Mouse (Mus musculus) ES-E14 (cell line): ENCODE data around the gene Nfx1. TPM values are rescaled to one million over a fixed set of nuclear protein-coding genes. Genes with fewer than 3 reads are reported as not detected.

Experiments
- DNase-seq: peaks from one replicate; pipeline ENCODE4 v3.0.0-alpha.2; 2013; ENCODE audit warnings: low read depth, low spot score
- H3K27ac ChIP-seq: 2 replicates; pipeline ENCODE4 v1.5.1; 2012; ENCODE audit warnings: low read depth, mild to moderate bottlenecking, low read length, moderate library complexity, mixed read lengths; ENCODE audit not compliant: poor library complexity, insufficient read depth, severe bottlenecking
- H3K36me3 ChIP-seq: 2 replicates; pipeline ENCODE4 v1.6.1; 2012; ENCODE audit warnings: mild to moderate bottlenecking, low read length, moderate library complexity, mixed read lengths; ENCODE audit not compliant: control insufficient read depth, poor library complexity, insufficient read depth, severe bottlenecking
- H3K4me1 ChIP-seq, 2 experiments: fragments of 150-350 bp in 1 of 2; sonication (generic) in 1 of 2; 2 replicates each; pipeline ENCODE4 v1.6.1; 2012; ENCODE audit warnings: low read length in 2 of 2, mild to moderate bottlenecking in 1 of 2, mixed read lengths in 1 of 2; ENCODE audit not compliant: control insufficient read depth in 2 of 2, insufficient read depth in 2 of 2, poor library complexity in 1 of 2
- H3K4me3 ChIP-seq, 2 experiments: fragments of 150-350 bp in 1 of 2; sonication (generic) in 1 of 2; 2 replicates each; pipeline ENCODE4 v1.5.1; 2012; ENCODE audit warnings: low read length in 2 of 2, low read depth in 1 of 2, mild to moderate bottlenecking in 1 of 2, mixed read lengths in 1 of 2; ENCODE audit not compliant: insufficient read depth in 1 of 2, poor library complexity in 1 of 2, severe bottlenecking in 1 of 2
- H3K9ac ChIP-seq: 2 replicates; pipeline ENCODE4 v1.6.1; 2012; ENCODE audit warnings: low read depth, mild to moderate bottlenecking, low read length, mixed read lengths; ENCODE audit not compliant: poor library complexity, insufficient read depth, severe bottlenecking
- H3K9me3 ChIP-seq: fragments of 150-350 bp; sonication (generic); 2 replicates; pipeline ENCODE4 v1.6.1; 2012; ENCODE audit warnings: low read depth, mild to moderate bottlenecking, low read length; ENCODE audit not compliant: control insufficient read depth, insufficient read depth
- CHD2 ChIP-seq: IDR thresholded peaks from 2 replicates; pipeline ENCODE4 v1.6.1; 2014; ENCODE audit warnings: mild to moderate bottlenecking, low read depth, low read length, inconsistent platforms
- HCFC1 ChIP-seq: IDR thresholded peaks from 2 replicates; pipeline ENCODE4 v1.6.1; 2012; ENCODE audit warnings: low read length, inconsistent platforms, borderline replicate concordance; ENCODE audit not compliant: insufficient read depth
- MAFK ChIP-seq: IDR thresholded peaks from 2 replicates; pipeline ENCODE4 v1.6.1; 2014; ENCODE audit warnings: mild to moderate bottlenecking, low read depth, low read length, inconsistent platforms; ENCODE audit not compliant: insufficient read depth
- ZC3H11A ChIP-seq: IDR thresholded peaks from 2 replicates; pipeline ENCODE4 v1.6.1; 2012; ENCODE audit warnings: low read depth, mild to moderate bottlenecking, inconsistent platforms, low read length, borderline replicate concordance
- ZNF384 ChIP-seq: IDR thresholded peaks from 2 replicates; pipeline ENCODE4 v1.6.1; 2012; ENCODE audit warnings: low read depth, low read length, inconsistent platforms
- in situ Hi-C, 2 experiments: fragments of 600-800 bp; cut with MboI; formaldehyde crosslinking; loops; one replicate each; pipeline ENCODE4 v1.15.1; 2025; ENCODE audit warnings: low sequenced_read_pairs in 2 of 2, inconsistent platforms in 1 of 2; ENCODE audit not compliant: unreplicated experiment in 2 of 2
- total RNA-seq: library from RNA; depleted of rRNA; stranded (reverse); fragments of 300-350 nt; gene quantifications from 2 replicates; pipeline ENCODE4 v1.2.3, GENCODE M21; 2012

Gene Nfx1
- total RNA-seq, 1 experiment: 71.7 TPM

DNA sequence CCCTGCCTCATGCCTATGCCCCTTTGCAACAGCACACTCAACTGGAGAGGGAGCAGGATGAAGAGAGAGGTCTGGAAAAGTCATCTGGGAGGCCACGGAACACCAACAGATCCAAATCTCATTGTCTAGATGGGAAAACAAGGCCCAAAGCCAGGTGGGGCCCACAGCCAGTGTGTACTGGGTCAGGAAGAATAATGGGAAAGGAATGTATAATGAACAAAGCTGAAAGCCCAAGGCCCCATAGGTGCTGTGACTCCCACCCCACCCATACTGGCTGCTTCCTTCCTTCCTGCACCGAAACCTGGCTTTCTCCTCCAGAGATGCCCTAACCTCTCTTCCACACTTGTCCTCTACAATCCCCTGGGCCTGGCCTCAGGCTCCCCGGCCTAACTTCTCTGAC lies 60.5 kb downstream of the Nfx1 start:
- H3K9me3 ChIP-seq: no peaks in the 10 kb centered on the region
- no peak for DNase-seq
- H3K36me3 ChIP-seq: peaks cover 6% of the 10 kb centered on the region; the same call in 1 of the 2 replicates
- no peak overlapping the region for H3K4me3 ChIP-seq
- H3K4me1 ChIP-seq: peaks cover 0 to 19% of the 10 kb centered on the region in 2 experiments; a peak in 2 of 4 replicates
- no peak overlapping the region for H3K9ac ChIP-seq
- no peak for TF ChIP-seq ZNF384
- TF ChIP-seq MAFK: no peak
- TF ChIP-seq ZC3H11A: no peak
- no peak for TF ChIP-seq HCFC1
- no peak for TF ChIP-seq CHD2
- in situ Hi-C loops: no loop called here
- no peak overlapping the region for H3K27ac ChIP-seq

- Histone ChIP-seq H3K27ac (no peak overlapping the region), H3K4me1 (peaks cover 0 to 4% of the 10 kb centered on the region in 2 experiments; a peak in 1 of 4 replicates), H3K36me3 (no peaks in the 10 kb centered on the region), H3K4me3 (no peak overlapping the region), H3K9ac (no peak overlapping the region), H3K9me3 (no peaks in the 10 kb centered on the region)
- in situ Hi-C loops: no loop called here
- TF ChIP-seq CHD2 (no peak), ZC3H11A (no peak), HCFC1 (no peak), ZNF384 (no peak), MAFK (no peak)
- DNase-seq: no peak
Measured at GRCm38 (mm10) chr4:41037942-41038341, 67.2 kb downstream of the Nfx1 start.

- TF ChIP-seq MAFK (no peak), ZNF384 (no peak), CHD2 (no peak), ZC3H11A (no peak), HCFC1 (no peak)
- H3K36me3 ChIP-seq: no peaks in the 10 kb centered on the region
- no peak overlapping the region for H3K4me3 ChIP-seq
- H3K27ac ChIP-seq: no peak overlapping the region
- no peaks in the 10 kb centered on the region for H3K9me3 ChIP-seq
- in situ Hi-C loops: no loop called here
- H3K9ac ChIP-seq: no peak overlapping the region
- DNase-seq: no peak
- peaks cover 0 to 4% of the 10 kb centered on the region in 2 experiments; a peak in 1 of 4 replicates for H3K4me1 ChIP-seq
Measured at GRCm38 (mm10) chr4:41040983-41041382, 70.3 kb downstream of the Nfx1 start.

DNA sequence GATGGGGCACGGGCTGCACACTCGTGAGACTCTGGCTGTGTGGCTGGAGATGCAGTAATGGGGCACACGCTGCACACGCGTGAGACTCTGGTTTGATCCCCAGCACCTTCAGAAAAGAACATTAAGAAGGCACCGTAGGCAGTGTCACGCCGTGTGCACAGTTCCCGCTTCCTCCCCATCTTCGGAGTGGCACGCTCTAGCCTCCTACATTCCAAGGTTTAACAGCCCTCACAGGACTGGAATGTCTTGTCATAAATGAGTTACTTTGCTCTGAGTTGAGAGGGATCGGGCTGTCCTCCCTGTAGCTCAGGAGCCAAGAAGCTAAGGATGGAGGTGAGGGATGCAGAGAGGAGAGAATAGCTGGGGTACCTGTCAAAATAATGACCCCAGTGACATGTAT lies 72.2 kb downstream of the Nfx1 start:
- DNase-seq: no peak
- Histone ChIP-seq H3K9ac (no peak overlapping the region), H3K4me1 (peaks cover 0 to 4% of the 10 kb centered on the region in 2 experiments; a peak in 1 of 4 replicates), H3K4me3 (no peak overlapping the region), H3K27ac (no peak overlapping the region), H3K9me3 (no peaks in the 10 kb centered on the region), H3K36me3 (no peaks in the 10 kb centered on the region)
- in situ Hi-C loops: no loop called here
- TF ChIP-seq MAFK: no peak
- TF ChIP-seq ZNF384: no peak
- no peak for TF ChIP-seq CHD2
- TF ChIP-seq ZC3H11A: no peak
- TF ChIP-seq HCFC1: no peak

DNA sequence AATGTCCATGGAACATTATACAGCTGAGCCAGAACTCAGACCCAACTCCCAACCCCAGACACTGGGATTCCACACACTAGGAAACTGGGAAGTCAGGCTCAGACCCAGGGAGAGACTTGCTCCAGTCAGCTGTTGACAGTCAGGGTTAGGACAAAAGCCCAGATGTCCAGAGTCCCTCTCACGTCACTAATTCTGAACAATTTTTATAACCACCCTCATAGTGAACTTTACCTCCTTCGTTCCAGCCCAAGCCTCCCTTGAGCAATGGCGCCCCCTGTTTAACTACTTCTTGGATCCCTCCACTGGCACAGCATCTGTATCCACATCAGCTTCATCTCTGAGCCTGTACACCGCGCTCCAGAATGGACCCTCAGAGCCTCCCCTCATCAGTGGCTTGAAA lies 73.3 kb downstream of the Nfx1 start:
- no peak overlapping the region for H3K4me3 ChIP-seq
- in situ Hi-C loops: no loop called here
- no peak overlapping the region for H3K27ac ChIP-seq
- H3K36me3 ChIP-seq: no peaks in the 10 kb centered on the region
- H3K4me1 ChIP-seq: peaks cover 0 to 2% of the 10 kb centered on the region in 2 experiments; a peak in 1 of 4 replicates
- TF ChIP-seq MAFK (no peak), ZC3H11A (no peak), HCFC1 (no peak), ZNF384 (no peak), CHD2 (no peak)
- H3K9ac ChIP-seq: no peak overlapping the region
- no peaks in the 10 kb centered on the region for H3K9me3 ChIP-seq
- DNase-seq: no peak
